Mouse (Mus musculus) spleen, embryonic (tissue): ENCODE data around the gene Pamr1.

ENCODE experiments used
- CTCF ChIA-PET: fragments of 350-600 bp; sonication (Branson Sonifier 250); formaldehyde crosslinking; loops from one replicate; lab custom pipeline; 2022; lab: Charles Lee

Pamr1 gene

GRCm38 (mm10) chr2:102598911-102599721 is 49.3 kb downstream of the Pamr1 start:
- CTCF ChIA-PET = no interaction called here

GRCm38 (mm10) chr2:102600516-102600915 is 50.7 kb downstream of the Pamr1 start:
- CTCF ChIA-PET = no interaction called here

GRCm38 (mm10) chr2:102610485-102610884 is 60.7 kb downstream of the Pamr1 start:
- CTCF ChIA-PET = no interaction called here

- CTCF ChIA-PET = no interaction called here
Observed at GRCm38 (mm10) chr2:102616637-102617036, 66.8 kb downstream of the Pamr1 start.

- CTCF ChIA-PET = no interaction called here
Observed at GRCm38 (mm10) chr2:102620744-102621429, 71.1 kb downstream of the Pamr1 start.

DNA sequence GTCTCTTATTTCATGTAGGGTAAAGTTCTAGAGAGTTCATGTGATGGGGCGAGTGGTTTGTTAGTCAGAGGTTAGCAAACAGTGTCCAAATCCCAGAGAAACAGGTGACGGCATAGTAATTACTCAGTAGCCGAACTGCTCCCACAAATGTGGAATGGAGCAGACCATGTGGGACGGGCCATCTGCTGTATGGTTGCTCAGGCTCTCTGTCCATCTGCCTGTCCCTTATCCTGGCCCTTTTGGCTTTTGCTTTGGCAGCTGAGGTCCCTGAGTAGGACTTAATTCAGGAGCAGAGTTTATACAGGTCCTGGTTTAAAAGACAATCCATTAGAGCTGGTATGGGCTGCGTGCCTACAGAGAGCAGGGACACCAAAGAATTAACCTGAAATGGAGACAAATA is 72.4 kb downstream of the Pamr1 start:
- CTCF ChIA-PET = no interaction called here

DNA sequence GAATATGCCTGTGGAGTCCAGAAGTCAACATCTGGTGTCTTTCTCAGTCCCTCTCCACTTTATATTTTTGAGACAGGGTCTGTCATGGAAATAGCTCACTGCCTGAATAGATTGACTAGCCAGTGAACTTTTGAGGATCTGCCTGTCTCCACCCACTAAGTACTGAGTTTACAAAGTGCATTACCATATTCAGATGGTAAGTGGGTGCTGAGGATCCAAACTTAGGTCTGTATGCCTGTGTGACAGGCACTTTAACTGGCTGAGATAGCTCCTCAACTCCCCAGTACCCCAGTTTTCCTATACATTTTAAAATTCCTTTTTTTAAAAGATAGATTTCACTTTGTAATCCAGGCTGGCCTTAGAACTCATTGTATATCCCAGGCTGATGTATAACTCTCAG is 73.1 kb downstream of the Pamr1 start:
- CTCF ChIA-PET = no interaction called here

- CTCF ChIA-PET = no interaction called here
Observed at GRCm38 (mm10) chr2:102624538-102624937, 74.7 kb downstream of the Pamr1 start.

GRCm38 (mm10) chr2:102632361-102632760 is 82.5 kb downstream of the Pamr1 start:
- CTCF ChIA-PET = no interaction called here

DNA sequence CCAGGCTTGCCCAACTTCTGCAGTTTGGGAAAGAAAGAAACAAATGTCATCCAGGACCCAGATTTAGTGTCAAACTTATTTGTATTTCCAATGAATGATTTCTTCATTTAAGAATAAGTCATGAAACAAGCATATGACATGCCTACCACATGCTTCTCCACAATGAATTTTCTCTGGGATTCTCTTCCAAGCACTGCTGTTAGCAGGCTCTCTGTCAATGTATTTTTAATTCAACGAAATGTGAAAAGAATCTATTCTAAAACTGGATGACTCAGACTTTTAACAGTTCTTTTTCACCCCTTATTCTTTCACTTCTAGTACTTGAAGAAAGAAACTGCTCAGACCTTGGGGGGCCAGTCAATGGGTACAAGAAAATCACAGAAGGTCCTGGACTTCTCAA is 84.2 kb downstream of the Pamr1 start:
- CTCF ChIA-PET = no interaction called here

GRCm38 (mm10) chr2:102635523-102636060 is 85.8 kb downstream of the Pamr1 start:
- CTCF ChIA-PET = no interaction called here

GRCm38 (mm10) chr2:102636116-102636600 is 86.3 kb downstream of the Pamr1 start:
- CTCF ChIA-PET = no interaction called here

- CTCF ChIA-PET = no interaction called here
Observed at GRCm38 (mm10) chr2:102638140-102638539, 88.3 kb downstream of the Pamr1 start.

- CTCF ChIA-PET = no interaction called here
Observed at GRCm38 (mm10) chr2:102638690-102639089, 88.9 kb downstream of the Pamr1 start.

DNA sequence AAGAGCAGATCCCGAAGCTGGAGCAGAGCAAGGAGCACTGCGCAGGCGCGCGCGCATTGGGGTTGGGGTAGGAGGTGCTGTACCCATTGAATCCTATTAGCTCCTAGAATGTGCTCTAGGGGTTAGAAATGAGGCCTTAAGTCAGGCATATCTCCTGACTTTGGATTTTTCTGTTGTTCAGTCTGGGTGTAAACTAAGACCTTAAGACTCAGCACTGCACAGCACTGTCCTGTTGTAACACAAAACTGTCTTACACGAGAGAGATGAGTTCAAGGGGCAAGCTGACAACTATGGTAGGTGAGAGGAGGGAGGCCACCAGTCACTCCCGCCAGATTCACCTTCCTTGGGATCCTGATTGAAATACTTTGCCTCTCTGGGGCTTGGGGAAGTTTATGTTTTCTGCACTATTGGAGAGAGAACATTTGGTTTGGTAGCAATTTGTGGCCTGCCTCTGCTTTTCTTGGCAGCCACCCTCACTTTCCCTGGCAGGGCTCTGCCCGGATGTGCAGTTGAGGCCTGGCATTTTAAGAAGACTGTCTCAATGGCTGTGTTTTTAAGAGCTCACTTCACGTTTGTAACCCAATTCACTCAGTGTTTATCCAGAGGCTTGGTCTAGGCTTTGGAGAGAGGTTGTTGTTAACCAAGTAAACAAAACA is 99.2 kb downstream of the Pamr1 start:
- CTCF ChIA-PET = no interaction called here

DNA sequence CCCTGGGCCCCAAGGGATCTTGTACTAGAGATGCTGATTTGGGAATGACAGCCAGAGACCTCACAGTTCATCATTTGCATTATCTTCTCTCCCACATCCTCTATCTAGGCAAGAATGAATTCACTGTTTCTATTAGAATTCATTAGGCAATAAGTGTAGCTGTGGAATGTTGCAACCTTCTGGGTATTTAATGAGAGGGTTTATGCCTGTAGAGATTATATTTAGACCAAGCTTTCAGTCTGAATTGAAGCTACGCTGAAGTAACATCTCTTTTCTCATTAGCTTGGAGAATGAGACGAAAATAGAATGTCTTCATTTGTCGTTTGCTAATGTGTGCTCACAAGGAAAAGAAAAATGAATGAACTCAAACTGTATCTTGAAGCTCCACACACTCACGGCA is 100.5 kb downstream of the Pamr1 start:
- CTCF ChIA-PET = no interaction called here

- CTCF ChIA-PET = no interaction called here
Observed at GRCm38 (mm10) chr2:102655966-102656725, 106.3 kb downstream of the Pamr1 start.

GRCm38 (mm10) chr2:102657726-102658125 is 107.9 kb downstream of the Pamr1 start:
- CTCF ChIA-PET = no interaction called here

GRCm38 (mm10) chr2:102658163-102658660 is 108.4 kb downstream of the Pamr1 start, which contains the start of gene Slc1a2:
Gene Slc1a2, plus strand, starts transcription at chr2:102658659.
- CTCF ChIA-PET = interaction anchor here (0.7 kb wide), 1 partner anchor 118 kb away, joined by 10 read pairs; no protein-coding TSS in a partner anchor

- CTCF ChIA-PET = interaction anchor here (0.7 kb wide), 1 partner anchor 118 kb away, joined by 10 read pairs; no protein-coding TSS in a partner anchor
Observed at GRCm38 (mm10) chr2:102658661-102659520, 109.1 kb downstream of the Pamr1 start.
